Mouse (Mus musculus) kidney, embryonic 15.5 days (tissue): ENCODE data around the gene Adam22. TPM values are rescaled to one million over a fixed set of nuclear protein-coding genes. Genes with fewer than 3 reads are reported as not detected.

Source experiments
- microRNA-seq: library from miRNA; unstranded; fragments of <30 nt; microRNA quantifications from one replicate; pipeline ENCODE4, GENCODE M21; 2016
- polyA plus RNA-seq: library from polyadenylated mRNA; unstranded; fragments of >200 nt; fragmentation: Nextera tagmentation; extraction: Ambion mirVana; gene quantifications from 2 replicates; pipeline ENCODE4 v1.2.1, GENCODE M21; 2015

Adam22 gene
- polyA plus RNA-seq, 1 experiment from 2014 or later = 8.5 TPM

Small RNA genes within 50 kb of the gene (microRNA-seq; reads per million reads assigned to microRNA genes)
- gene Gm24196 = not detected

Other genes with a start within 250 kb of the Adam22 start
- 41.0 and 45.1 TPM in 2 replicates for gene Dbf4, start 54.6 kb upstream of the Adam22 start, polyA plus RNA-seq
- 12.8 and 13.3 TPM in 2 replicates for gene Slc25a40, start 54.7 kb upstream of the Adam22 start, polyA plus RNA-seq